Mouse (Mus musculus): ENCODE results near the gene Slc11a1. TPM values are rescaled to one million over a fixed set of nuclear protein-coding genes. Genes with fewer than 3 reads are reported as not detected.
"Not testable (repeated sequence)": the region's sequence is repeated elsewhere in the genome, so short reads cannot be mapped to it uniquely, and the experiment has no call there.

Gene Slc11a1
- 1 to 10 TPM; 3.9 to 6.6 (median 5.1) TPM for total RNA-seq (2022)

DNA sequence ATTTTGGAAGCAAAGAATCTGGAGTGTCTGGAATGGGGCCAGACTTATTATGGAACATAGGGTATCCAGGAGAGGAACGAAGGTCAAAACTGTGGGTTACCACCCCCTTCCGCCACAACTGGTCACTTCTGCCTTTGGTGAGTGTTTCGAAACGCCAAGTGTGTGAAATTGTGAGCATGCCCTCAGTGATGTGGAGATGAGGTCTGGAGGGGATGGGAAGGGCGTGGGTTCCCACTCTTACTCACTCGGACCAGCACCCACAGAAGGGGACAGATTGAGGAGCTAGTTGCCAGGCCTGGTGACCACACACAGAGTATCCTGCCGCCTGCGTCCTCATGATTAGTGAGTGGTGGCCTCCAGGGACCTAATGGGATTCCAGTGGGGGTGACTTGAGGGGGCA lies at the start of gene Slc11a1:
Gene Slc11a1, plus strand, starts transcription at position 216 of the 400 bp plus-strand sequence.
- DNase-seq (ENCODE audit: low spot score) = no peak

DNA sequence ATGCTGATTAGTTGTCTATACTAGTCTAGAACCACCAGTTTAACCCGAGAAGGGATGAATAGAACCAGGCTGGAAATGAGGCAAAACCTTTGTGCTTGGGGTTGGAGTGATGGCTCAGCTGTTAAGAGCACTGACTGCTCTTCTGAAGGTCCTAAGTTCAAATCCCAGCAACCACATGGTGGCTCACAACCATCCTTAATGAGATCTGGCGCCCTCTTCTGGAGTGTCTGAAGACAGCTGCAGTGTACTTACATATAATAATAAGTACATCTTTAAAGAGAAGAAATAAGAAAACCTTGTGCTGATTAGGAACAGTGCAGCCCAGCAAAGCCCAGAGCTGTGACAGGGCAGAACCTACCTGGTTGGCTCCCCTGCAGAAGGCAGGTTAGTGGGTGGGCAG lies 48.1 kb upstream of the Slc11a1 start:
- not testable (repeated sequence) for DNase-seq (ENCODE audit: low spot score)

DNA sequence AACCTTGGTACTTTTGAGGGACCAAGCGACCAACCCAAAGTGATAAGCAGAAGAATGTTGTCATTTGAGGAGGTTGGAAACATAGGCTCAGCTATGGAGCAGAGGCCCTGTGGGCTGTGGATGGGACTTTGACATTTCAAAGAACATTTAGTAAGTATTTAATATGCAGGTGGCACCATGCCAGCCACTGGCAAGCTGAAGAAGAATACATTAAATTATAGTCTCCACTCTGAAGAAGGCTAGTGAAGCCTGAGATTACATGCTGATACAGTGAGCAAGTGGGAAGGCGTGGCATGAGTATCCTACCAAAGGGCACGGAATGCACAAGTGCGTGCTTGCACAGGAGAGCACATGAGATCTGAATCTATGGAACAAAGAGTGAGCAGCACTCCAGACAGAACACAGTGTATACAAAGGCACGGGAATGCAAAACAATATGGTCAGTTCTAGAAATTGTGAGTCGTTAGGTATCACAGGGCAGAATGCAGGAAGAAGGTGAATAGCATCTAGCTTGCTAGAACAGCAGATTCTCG lies 45.0 kb upstream of the Slc11a1 start:
- no peak for DNase-seq (ENCODE audit: low spot score)

DNA sequence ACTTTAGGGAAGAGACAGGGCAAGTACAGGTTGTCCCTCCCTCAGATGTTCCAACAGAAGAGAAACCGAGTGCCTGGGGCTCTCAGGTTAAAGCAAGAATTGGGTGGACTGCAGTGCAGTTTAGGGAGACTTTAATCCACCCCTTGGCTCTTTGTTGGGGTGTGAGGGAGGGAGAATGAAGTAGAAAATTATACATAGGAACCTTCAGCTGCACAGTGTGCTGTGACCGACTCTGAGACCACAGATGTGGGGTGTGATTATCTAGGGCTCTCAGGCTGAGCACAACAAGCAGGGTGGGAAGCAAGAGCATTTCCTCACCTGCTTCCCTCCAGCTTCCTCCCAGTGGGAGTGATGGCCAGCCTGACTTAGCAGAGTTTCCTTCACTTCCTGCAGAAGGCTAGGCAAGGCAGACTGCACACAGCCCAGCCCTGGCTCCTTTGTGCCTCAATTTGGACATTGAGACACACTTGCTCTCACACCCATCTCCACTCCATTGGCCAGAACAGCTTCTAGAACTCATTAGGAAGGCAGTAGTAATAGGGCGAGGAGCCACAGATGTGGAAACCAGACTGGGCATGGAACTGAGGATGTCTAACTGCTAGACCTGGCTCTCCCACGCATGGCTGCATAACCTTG lies 43.8 kb upstream of the Slc11a1 start:
- DNase-seq (ENCODE audit: low spot score) = peak; percentile 67

DNA sequence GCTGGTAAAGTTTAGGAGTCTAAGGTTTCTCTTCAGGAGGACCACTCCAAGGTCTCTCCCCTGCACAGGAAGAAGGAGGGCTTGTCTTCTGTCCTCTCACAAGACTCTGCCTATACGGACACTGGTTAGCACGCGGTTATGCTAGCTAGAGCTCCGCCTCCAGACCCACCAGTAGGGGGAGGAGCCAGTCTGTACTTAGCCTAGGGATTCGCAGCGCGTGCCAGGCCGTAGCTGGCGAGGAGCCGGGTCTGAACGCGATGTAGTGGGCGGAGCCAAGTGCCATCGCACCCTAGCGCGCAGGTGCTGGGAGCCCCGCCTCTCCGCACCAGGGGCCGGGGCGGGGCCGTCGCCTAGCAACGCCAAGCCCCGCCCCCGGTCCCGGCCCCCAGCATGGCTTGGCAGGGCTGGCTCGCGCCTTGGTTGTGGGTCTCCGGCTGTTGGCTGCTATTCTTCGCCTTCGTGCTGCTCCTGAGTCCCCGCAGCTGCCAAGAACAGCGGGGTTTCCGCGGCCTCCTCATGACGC lies 42.7 kb upstream of the Slc11a1 start:
- peak; percentile 94 for DNase-seq (ENCODE audit: low spot score)

DNA sequence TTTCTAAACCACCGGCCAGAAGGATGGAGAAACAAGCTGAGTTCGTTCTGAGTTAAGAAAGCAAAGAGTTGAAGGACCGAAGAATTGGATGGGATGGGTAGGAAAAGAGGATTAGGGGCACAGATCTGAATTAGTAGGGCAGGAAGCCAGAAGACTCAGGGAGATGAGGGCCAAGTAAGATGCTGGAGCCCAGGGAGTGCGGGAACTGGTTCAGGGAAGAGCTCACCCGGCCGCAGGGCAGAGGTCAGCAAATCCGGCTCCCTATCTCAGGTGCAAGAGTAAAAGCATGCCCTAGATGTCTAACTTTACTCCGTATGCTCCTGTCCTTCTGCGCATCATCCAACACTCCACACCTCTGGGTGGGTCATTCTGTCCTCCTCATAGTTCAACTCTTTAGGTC lies 42.1 kb upstream of the Slc11a1 start:
- no peak for DNase-seq (ENCODE audit: low spot score)

DNA sequence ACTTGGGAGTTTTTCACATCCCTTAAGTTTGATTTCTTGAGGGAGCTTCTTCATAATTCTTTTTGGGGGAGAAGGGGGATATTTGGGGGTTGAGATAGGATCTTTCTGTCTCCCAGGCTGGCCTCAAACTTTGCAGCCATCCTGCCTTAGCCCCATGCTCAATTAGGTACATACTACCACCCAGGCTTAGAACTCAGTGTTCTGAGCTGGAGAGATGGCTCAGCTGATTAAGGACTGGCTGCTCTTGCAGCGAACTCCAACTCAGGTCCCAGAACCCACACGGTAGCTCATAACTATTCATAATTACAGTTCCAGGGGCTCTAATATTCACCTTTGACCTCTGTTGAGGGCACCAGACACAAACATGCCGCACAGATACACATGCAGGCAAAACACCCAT lies 40.4 kb upstream of the Slc11a1 start:
- DNase-seq (ENCODE audit: low spot score) = no peak

DNA sequence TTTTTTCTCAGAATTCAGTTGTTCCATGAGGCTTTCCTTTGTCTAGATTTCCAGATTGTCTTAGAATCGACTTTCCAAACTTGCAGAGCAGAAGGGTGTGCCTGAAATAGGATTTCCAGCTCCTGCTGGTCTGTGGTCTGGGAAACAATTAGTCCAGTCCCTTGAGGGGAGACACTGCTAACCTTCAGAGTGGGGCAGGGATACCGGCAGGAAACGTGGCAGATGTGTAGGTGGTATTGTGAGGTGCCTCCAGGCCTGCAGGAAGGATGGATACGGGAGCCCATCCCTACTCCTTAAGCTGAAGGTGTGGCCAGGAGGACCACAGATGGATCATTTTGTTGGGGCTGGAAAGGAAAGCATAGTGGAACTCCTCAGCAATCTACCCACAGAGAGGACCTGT lies 40.0 kb upstream of the Slc11a1 start:
- DNase-seq (ENCODE audit: low spot score) = peak; percentile 80

DNA sequence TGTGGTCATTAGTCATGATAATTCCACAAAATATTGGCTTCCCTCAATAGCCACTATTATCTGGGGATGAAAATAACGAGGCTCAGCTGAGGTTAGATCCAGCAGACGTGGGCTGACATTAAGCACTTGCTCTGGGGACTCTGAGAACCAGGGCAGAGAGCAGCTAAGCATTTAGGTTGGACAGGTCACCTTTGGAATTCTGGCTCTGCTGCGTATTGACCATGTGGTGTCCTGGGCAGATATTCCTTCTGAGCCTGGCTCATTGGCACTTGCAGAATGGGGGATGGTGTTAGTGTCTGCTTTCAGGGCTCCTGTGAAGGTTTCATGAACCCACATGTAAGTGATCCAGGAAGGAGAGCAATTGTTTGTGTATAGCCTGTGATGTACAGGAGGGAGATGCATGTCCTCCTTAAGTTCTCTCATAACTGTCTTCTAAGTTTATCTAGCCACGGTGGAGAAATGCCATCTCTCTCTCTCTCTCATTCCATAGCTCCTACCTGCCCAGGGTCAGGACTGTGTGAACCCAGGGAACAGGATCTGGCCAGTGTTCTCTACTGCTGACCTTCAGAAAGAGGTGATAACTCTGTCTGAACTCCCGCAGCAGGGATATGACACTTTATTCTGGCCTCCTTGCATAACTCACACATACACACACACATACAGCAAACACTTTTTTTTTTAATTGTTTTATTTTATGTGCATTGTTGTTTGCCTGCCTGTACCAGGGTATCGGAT lies 39.4 kb upstream of the Slc11a1 start:
- no peak for DNase-seq (ENCODE audit: low spot score)

DNA sequence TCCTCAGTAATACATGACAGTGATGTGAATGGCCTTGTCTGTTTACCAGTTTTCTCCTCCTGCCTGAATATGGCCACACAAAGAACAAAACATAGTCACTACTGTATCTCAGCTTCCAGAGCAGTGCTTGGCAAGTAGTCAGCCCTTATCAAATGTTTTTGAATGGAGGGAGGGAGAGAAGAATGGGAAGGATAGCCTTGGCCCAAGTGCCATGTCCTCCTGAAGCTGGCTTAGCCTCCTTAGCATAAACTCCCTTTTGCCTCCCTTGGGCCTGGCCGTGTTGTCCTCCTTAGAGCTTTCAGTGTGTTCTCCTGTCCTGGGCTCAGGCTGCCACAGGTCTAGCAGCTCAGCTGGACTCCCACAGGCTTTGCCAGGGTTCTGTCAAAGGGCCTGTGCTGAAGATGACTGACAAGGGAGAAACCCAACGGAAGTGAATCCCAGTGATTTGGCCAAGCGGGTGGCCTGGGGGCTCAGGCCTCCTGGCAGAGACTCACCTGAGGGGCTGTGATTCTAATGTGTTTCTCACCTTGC lies 37.7 kb upstream of the Slc11a1 start:
- no peak for DNase-seq (ENCODE audit: low spot score)

DNA sequence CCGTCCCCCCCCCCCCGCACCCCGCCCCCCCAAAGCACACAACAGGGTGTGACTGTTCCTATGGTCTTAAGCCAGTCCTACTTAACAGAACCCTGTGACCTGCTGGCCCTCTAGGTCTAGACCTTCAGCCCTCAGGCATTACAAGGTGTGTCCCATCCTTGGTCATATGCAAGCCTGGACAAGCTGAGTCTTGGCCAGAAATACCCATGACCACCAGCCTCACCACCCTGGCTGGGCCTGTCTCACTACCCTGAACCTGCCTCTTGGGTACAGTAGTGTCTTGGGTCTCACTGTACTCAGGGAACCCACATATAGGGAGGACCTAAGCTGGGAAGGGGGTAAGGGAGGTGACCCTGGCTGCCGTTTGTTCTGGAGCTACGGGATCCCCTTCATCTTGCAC lies 37.0 kb upstream of the Slc11a1 start:
- no peak for DNase-seq (ENCODE audit: low spot score)

DNA sequence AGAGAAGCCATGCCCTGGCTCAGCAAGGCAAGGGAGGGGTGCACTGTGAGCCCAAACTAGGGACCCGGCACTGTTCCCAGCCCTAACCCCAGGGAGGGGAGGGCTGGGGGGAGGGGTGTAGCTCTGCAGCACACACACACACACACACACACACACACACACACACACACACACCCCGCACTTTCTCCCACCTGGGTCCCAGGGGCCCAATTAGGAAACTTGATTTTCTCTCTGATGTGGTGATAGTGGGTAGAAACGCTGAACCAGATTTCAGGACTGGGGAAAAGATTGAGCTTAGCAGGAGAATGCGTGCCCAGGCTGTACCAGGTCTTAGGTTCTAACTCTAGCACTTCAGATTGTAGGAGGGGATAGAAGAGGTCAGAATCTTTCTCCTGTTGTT lies 36.4 kb upstream of the Slc11a1 start:
- no peak for DNase-seq (ENCODE audit: low spot score)

DNA sequence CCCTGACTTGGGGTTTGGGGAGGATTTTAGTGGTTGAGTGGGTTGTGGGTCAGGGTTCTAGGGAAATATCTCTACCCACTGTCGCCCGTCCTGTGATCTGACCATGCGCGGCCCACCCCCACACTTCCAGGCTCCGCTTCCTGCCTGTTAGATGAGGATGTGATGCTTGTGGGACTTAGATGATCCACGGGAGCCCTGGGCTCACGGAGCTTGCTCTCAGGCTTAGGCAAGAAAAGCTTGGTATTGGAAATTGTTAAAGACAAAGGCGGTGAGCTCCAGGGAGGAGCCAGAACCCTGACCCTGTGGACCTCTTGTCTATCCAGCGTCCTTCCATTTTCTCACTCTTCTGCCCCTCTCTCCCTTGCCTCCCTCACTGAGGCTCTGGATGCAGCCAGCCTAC lies 35.1 kb upstream of the Slc11a1 start:
- no peak for DNase-seq (ENCODE audit: low spot score)

DNA sequence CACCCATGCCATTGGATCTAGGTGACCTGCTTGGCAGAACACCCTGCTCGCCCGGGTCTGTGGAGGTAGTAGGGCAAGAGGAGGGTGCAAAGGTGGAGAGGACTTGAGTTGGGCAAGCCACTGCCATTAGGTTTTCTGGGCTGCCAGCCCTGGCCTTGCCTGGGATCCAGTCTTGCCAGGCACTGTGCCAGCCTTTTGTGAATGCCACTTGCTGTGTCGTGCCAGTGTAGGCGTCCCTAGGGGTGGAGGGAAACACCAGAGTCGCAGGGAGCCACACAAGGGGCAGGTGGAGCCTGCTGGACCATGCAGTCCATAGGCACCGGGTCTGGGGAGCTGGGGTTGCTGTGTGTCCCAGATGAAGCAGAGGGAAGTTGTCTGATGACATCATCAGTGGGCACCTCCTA lies 34.6 kb upstream of the Slc11a1 start:
- DNase-seq (ENCODE audit: low spot score) = peak; percentile 60

DNA sequence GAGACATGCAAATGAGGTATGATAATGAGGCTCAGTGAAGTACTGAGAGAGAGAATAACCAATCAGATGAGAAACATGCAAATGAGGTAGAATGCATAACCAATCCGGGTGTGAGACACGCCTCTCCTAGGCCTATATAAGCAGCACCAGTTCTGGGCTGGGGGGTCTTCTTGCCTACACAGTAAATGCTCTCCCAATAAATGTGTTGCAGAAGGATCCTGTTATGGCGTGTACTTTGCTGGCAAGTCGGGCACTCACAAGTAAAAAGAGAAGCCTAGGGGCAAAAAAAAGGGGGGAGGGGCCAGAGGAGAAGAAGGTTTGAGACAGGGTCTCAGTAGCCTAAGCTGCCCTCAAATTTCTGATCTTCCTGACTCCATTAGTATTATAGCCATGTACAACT lies 34.0 kb upstream of the Slc11a1 start:
- not testable (repeated sequence) for DNase-seq (ENCODE audit: low spot score)

DNA sequence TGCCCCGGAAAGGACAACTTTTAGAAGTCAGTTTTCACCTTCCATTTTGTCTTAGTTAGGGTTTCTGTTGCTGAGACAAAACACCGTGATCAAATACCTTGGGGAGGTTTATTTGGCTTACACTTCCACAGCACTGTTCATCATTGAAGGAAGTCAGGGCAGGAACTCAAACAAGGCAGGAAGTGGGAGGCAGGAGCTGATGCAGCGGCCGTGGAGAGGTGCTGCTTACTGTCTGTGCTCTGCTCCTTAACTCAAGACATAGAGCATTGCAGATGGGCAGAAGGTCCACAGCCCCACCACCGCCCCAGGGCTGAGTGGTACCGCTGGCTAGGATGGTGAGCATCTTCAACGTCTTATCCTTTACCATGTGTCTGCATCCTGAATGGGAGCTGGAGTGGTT lies 33.1 kb upstream of the Slc11a1 start:
- no peak for DNase-seq (ENCODE audit: low spot score)

DNA sequence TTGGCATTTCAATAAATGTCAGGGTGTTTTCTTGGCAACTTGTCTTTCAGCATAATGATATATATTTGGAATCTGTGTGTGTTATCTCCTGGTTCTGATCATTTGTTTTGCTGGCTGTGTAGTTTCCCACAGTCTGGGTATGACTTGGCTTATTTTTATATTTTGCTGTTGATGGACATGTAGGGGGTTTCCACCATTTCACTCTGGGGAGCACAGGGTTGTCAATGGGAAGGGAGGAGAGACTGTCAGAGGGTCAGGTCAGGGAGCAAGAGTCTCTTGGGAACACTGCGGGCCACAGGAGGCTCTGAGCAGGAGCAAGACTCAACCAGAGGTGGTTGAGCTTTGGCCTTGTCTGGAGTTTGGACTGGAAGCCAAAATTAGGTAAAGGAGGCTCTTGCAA lies 32.7 kb upstream of the Slc11a1 start:
- no peak for DNase-seq (ENCODE audit: low spot score)

DNA sequence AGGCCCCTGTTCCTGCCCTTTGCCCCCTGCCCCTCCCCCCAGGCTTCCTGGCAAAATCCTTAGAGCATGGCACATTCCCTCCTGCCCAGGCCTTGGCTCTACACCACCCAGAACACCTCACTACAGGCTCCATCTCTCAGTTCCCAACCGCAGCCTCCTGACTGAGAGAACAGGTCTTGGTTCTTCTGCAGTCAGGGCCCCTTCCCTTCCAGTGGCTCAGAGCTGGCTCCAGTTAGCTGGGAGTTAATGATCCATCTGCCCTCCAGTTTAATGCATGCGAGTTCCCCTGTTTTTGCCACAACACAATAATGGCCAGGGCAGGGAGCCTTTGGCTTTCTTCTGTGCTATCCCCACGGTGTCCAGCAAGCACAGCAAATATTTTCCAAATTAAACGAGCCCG lies 31.8 kb upstream of the Slc11a1 start:
- DNase-seq (ENCODE audit: low spot score) = no peak

DNA sequence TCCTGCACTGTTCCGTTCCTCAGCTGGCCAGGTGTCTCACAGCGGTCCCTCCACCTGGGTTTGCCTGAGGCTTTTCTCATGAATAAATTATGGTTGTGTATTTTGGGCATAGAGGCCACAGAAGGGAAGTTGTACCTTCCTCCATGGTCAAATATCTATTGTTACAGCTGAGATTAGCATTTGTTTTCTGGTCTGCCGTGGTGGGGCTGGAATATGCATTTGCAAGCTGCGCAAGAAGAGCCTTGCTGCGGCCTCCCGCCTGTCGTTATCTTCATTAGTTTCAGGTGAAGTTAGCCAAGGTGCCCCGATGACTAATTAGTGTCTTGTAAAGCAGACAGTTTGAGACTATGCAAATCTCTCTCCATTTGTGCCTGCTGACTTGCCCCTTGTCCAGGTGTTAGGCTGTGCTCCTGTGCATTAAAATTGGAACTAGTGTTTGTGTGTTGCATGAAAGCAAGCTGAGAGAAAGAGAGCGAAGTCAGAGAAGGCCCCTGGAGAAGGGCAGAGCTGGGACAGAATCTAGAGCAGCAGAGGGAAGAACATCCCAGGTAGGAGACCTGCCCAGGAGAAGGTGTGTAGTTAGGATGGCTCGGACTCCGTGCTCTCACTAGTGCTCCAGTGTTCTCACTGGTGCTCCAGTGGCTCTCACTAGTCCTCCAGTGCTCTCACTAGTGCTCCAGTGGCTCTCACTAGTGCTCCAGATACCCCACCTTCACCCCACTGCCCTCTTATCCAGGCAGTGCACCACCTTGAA lies 30.7 kb upstream of the Slc11a1 start:
- DNase-seq (ENCODE audit: low spot score) = no peak

DNA sequence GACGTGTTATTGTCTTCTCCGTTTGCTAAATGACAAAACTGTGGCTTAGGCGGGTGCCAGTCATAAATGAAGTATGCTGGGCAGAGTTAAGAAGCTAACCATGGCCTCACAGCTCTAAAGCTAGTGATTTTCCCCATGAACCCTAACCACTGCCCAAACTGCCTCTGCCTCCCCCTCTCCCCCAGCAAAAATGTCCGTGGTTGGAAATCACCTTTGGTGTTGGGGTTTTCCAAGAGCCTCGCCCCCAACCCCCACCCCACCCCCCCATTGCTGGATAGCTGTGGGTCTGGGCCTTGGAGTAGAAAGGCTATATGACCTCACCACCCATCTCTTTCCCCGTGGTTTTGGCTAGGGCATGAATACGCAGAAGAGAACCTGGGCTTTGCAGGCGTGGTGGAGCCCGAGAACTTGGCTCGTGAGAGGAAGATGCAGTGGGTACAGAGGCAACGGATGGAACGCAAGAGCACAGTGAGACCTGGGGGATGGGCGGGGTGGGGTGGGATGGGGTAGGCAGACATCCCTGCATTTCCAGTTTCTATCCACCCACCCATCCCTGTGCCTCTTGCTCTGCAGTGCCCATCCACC lies 23.7 kb upstream of the Slc11a1 start:
- DNase-seq (ENCODE audit: low spot score) = no peak

DNA sequence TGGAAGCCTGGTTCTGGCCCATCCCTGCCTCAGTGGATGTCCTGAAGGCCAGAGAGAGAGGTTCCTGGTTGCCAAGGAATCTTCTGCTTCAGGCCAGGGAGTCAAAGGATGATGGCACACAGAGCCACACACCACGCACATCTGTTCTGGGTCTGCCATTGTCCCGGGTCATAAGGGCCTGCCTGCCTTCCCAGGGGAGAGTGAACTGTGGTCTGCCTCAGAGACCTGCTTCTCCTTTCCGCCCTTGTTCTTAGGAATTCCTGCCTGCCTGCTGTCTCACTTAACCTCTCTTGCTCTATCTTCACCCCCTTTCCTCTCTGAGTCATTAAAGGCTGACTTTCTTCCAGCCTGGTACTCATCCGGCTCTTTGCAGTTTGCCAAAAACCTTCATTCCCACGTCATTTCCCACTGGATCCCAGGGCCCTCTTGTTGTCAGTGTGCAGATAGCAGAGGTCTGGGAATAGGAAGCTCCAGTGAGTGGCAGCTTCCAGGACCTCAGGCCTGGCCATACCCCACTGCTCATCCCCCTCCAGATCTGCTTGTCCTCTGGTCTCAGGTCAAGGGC lies 22.4 kb upstream of the Slc11a1 start:
- no peak for DNase-seq (ENCODE audit: low spot score)
